Mouse (Mus musculus) activated CD4-positive, CD25-positive, alpha-beta regulatory T cell, adult 4 months (primary cell): ENCODE data around the gene Sh3bp4. TPM values are rescaled to one million over a fixed set of nuclear protein-coding genes. Genes with fewer than 3 reads are reported as not detected.

Experiments used
- ATAC-seq: one replicate; pipeline ENCODE4 v1.8.0; 2017
- polyA plus RNA-seq, 2 experiments: library from polyadenylated mRNA; unstranded; fragments of 100-300 nt; shearing (Covaris generic); gene quantifications; one replicate each; pipeline ENCODE4 v1.2.1; 2017

Sh3bp4 gene
- under 1 TPM; 0.09 to 0.61 TPM for polyA plus RNA-seq

DNA sequence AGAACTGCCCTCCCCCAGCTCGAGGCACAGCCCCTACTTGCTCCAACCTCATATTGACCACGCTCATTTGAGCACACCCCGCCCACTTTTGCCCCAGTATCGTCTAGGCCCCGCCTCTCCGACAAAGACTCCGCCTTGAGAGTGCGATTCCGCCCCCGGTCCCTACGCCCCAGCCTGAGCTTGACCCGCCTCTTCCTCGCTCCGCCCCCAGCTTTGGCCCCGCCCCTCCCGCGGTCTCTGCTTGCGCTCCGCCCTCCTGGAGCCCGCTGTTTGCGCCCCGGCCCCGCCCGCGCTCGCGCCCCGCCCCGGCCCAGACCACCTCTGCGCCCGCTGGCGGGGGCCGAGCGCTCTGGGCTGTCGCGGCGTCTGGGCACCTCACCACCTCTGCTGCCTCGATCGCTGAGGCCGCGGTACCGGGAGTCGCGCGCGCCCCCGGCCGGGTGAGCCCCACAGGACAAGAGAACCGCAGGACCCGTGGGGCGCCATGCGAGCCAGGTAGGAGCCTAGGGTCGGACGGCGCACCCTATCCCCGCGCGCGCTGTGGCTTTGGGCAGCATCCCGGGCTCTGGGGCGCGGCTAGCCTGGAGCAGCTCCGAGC, at the start of gene Sh3bp4:
Gene Sh3bp4 (plus strand): TSS at position 313 of the 598 bp plus-strand sequence.
- peak; percentile 89 for ATAC-seq

DNA sequence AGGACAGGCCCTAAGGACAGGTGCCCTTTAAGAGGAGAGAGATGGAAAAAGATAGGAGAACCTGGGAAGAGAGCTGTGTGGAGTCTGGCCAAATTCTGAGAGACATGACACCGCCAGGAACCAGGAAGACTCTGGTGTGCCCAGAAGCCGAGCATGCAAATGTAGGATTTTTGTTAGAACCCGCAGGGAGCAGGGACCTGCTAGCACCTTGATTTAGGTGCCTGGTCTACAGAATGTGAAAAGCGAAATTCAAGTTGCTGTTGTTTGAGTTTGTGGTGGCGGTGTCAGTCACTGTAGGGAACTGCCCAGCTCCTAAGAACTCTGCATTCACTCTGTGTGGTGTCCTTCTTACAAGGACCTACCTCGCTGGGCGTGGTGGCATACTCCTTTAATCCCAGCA, 47.2 kb upstream of the Sh3bp4 start:
- ATAC-seq, result no peak

DNA sequence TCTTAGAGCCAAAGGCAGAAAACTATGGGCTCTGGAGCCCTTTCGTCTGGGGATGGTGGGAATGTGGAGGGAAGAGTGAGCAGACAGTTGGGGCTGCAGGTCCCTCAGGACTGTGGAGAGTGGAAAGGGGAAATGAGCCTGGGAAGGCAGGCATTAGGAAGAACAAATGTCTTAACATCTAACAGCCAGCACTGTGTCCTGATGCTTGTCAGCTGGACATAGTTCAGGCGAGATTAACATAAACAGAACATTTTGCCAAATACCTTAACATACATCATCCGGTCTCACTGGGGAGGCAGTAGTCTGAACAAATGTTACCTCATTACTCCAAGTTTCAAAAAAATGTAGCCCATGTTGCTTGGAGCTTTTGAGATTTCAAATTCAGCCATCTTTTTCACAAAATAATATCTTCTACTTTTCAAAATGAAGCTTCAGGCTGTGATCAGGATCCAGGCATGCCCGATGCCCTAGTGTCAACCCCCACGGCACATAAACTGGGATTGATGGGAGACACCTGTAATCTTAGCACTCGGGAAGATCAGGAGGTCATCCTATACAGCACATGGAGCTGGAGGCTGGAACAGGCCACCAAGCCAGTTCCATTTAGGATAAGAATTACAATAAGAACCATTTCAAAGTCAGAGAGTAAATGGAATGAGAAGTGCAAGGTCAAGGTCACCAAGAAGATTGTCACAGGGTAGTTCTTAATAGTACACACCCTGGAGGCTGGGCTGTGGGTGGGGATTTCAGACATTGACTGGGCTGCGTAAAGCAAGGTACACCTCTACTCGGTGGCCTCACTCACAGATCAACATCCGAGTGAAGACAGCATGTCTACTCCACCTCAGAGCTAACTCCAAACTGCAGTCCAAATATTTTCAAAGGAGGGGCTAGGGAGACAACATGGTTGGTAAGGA, 45.3 kb upstream of the Sh3bp4 start:
- no peak for ATAC-seq

DNA sequence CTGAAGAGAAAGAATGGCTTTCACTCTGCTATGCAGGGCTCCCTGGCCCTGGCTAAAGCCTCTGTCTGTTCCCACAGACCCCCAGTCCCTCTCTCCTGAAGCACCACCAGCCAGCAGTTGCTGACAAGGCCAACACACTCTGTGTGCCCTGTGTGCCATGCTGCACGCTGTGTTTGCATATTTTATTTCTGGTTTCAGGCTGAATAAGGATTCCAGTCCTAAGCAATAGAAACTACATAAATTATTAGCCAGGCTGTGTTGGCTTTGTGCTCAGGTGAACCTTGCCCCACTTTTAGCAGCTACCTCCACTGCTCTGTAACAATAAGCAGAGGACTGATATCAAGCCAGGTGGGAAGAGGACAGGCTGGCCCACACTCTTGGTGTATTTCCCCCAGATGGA, 44.2 kb upstream of the Sh3bp4 start:
- no peak for ATAC-seq

DNA sequence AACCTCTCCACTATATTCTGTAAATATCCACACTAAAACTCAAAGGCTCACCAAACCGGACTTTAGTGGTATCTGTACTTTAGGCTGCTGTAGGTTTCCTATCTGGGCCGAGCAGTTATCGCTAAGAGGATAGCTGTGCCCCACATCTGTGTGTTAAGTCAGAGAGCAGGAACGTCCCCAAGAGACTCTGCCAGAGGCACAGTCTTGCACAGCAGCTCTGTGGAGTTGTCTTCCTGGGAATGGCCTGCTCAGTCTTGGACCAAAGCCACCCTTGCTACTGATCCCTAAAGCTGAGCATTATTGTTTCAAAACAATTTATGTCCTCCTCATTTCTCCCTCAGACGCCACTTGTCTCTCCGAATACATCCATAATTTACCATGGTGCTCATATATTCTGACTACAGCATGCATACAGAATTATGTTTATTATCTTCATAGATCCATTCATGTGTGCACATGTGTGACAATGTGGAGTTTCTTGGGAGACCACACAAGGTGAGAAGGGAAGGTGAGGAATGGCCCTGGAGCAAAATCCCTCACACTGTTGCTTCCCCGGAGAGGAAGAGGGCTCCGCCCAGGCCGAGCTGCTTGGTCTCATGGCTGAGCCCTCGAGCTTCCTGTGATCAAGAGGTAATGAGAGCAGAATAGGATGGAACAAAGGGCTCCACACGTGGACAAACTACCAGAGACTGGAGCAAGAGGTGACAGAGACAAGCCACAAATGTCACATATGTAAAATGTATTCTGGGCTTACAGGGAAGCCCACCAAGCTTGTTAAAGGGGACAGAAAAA, 40.9 kb upstream of the Sh3bp4 start:
- ATAC-seq, result no peak

DNA sequence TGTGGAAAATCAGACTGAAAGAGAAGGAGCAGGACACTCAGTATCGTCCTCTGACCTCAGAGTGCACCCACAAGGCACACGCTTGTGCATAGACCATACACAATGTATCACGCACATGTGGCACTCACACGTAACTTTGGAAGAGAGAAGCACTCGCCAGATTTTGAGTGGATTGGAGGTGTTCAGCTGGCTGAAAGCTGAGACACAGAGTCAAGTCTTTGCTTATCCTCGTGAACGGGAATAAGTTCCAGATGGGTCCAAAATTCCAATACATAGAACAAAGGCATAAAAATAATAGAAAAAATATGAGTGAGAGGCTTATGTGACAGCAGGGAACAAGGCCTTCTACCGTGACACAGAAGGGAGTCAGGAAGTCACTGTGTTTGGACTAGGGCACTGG, 36.6 kb upstream of the Sh3bp4 start:
- no peak for ATAC-seq

DNA sequence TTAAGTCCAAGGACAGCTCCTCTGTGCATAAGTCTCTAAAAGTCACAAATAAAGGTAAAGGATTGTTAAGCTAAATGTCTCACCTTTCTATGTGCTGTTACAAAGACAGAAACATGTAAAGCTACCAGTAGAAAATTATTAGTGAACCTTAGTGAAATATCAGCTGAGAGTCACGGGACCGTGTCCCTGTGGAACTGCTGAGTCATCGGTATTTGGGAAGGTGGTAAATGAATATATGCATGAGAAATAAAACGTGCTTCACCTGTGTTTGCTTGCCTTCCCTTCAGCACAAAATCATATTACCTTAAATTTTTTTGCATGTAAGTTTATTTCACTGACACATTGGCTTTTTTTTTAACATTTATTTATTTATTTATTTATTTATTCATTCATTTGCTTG, 36.2 kb upstream of the Sh3bp4 start:
- no peak for ATAC-seq

DNA sequence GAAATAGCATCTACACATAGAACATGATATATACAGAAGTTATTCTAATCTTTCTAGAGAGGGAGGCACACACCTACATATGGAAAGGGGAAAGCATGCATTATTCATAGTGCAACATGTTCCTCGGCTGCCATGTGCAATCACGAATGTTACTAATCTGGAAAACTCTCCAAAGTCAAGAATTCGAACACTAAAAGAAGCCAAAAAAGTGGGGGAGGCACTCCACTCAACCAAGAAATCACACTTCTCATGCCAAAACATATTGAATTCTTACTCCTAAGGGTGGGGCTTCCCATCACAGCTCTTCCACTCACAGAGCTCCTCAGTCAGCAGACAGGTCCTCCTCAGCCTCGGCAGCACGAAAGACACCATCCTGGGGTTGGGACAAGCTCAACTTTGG, 35.1 kb upstream of the Sh3bp4 start:
- no peak for ATAC-seq

DNA sequence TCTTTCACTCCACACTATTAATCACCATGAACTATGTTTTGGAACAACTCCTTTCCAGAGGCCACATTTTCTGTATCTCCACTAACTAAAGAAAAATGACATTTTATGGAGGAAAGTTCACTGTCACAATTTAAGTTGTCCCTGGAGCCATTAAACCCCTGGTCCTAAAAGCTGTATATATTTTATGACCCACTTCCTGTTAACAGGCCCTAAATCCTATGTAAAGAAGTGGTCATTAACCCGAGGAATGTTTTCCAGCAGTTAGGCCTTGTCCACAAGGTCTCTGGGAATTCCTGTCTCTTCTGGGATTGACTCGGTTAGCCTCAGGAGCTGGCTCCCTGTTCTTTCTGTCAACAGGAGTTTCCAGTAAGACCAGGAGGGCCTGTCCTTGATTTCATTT, 30.4 kb upstream of the Sh3bp4 start:
- ATAC-seq, result no peak

DNA sequence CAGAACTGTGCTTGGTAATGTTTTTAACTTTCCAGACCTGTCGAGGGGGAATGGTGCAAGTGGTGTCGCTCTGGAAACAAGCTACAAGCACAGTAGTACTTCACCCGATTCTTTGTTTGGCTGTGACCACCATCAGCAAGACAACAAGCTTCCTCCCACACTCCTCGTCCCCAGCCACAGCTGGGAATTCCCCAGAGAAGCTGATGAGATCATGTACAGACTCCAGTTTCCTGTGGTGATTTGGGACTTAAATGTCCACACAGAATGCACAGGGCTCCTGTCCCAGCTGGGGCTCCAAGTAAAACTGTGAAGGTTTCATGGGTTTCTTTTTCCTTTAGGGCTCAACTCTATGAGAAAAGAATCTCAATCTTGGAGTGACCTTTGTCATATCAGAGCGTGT, 28.9 kb upstream of the Sh3bp4 start:
- ATAC-seq, result no peak

DNA sequence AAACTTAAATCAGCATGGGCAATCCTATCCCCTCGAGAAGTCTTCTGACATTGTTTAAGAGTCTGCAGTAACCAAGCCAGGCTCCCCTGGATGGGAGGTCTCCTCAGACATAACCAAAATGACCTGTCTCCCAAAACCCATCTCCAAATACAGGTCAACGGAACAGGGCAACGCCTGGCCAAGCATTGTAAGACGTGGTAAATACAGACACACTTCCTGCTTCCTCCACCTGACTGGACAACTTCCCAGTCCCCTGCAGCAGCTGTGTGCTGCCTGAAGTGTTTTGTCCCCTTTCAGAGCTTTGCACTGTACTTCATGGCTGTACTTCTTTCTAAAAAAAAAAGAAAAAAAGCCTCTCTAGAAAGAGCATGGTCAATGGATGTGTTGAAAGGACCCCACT, 28.1 kb upstream of the Sh3bp4 start:
- ATAC-seq, result no peak

DNA sequence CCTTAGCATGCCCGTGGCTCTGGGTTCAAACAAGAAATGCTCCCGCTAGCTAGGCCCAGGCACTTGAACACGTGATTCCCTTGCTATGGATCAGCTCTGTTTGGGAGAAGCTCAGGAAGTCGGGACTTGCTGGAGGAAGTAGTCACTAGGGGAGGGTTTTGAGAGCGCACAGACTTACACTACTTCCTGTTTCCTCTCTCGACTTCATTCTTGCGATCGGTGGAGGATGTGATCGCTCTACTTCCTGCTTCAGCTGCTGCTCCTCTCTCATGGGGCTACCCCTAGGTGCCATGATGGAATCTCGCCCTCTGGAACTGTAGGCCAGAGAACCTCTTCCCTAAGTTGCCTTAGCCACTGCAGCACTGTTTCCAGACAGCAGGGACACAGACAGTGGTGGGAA, 27.3 kb upstream of the Sh3bp4 start:
- no peak for ATAC-seq

DNA sequence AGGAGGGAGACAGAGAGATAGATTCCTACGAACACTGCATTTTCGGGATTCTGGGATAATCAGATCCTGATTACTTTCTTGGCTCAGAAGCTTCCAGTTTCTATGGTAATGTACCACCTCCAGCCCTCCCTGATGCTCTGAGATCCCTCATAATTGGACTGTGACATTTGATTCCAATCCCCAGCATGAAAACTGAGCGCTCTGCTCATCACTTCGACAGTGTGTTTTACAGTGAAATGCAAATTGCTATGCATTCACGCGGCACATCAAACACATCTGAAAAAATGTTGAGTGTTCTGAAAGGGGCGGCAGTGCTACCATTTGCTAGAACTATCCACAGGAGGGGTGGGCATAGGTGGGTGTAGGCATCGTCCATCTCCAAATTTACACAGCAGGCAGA, 24.8 kb upstream of the Sh3bp4 start:
- no peak for ATAC-seq

DNA sequence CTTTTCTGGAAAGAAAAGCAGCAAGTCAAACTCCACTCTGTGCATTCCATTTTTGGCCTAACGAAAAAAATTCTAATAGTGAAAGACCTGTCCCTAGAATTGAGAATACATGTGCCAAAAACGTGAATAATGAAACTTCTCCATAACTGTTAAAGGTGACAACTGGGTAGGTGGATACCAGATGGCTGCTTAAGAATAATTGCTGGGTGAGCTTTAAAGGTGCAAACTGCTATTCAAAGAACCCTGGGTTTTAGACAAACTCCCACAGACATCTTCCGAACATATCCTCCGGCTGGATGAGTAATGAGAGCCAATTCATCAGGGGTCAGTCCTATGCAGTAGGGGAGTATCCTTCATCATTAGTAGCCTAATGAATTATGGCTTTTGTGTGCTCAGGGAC, 20.7 kb upstream of the Sh3bp4 start:
- no peak for ATAC-seq

DNA sequence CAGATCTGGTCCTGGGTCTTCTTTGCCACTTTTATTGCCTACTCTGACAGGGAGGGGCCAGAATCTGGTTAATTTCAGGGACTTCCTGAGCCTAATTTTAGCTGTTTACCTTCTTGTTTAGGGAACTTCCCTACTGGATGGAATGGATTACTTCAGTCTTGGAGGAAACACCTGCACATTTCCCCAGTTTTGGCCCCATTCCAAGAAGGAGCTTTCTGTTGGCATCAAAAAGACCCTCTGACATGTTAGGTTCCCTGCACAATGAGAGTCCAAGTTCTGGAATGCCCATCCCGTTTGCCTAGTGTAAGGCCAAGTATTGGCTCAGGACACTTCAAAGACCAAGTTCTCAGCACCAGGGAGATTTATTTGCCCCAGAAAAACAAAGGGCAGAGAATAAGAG, 14.0 kb upstream of the Sh3bp4 start:
- ATAC-seq, result no peak

DNA sequence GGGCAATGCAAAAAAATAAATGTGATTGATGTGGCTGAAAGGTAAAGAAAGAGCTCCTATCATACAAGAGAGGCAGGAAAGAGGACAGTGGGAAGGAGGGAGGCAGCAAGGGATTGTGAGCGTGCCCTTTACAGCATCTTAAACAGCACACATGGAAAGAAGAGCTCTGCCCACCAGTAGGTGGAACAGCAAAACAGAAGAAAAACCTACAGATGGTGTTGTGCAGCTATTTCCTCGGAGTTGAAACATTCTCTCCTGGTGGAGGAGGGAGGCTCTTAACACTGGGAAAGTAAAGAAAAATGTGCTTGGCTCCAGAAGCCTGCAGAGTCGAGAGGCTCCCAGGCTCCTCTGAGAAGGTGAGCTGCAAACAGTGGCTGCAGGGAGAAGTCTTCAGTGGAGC, 12.8 kb upstream of the Sh3bp4 start:
- ATAC-seq, result no peak

DNA sequence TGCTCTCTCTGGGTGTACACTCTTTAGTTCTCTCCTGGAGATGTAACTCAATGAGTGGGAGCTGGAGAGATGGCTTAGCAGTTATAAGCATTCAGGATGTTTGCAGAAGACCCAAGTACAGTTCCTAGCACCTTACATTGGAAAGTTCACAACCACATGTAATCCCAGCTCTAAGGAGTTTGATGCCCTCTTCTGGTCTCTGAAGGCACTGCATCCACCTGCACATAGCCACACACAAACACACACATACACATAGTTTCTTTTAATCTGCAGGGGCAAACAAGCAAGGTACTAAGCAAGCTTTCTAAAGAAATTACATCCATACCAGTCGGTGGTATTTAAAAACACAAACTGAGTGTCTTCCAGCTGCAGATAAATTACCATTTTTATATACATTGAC, 12.2 kb upstream of the Sh3bp4 start:
- ATAC-seq, result no peak

DNA sequence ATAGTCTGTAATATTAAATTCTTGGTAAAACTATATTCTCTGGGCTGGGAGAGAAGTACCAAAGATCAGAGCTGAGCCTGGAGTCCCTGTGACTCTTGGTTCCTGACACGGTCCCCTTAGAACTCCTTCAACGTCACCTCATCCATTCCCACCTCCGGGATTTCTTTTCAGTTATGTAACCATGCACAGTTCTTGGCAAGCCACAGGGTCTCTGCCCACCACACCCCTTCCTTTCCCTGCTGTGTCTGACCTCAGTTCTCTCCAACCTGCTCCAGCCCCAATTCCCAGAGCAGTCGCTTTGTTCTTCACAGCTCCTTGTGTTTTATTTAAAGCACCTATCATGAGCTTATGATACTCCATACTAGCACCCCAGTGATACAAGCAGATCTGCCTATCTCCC, 7.2 kb upstream of the Sh3bp4 start:
- ATAC-seq, result no peak

DNA sequence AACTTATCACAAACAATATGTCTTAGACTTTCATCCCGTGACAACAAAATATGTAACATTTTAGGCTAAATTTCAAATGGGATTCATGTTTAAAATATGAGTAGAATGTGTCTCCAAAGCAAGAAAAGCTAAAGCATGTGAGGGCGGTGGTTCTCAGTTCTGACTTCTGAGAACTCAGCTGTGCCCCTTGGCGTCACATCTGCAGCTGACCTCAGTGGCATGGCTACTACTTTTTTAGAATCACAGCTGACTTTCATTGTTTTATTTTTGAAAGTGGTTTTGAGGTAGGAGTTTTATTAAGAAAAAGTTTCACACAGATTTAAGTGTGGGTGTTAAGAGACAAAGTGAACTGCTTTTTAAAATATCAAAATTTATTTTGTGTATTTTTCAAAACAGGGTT, 6.4 kb upstream of the Sh3bp4 start:
- no peak for ATAC-seq

DNA sequence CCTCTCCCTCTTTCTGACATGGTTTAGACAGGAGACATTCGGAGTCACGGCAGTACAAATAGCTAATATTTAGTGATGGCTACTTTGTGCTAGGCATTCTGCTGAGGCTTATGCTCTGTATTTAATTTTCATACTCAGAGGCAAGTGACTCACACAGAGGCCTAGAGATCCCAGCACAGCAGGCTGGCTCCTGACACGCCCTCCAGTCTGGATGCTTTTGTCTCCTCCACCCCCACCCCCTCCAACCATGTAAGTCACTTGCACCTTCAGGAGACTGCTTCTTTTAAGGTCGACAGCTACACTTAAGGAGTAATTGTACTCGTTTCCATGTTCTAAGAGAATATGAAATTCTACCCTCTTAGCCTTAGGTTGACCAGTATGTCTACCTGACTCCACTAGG, 1.4 kb upstream of the Sh3bp4 start:
- ATAC-seq, result no peak

DNA sequence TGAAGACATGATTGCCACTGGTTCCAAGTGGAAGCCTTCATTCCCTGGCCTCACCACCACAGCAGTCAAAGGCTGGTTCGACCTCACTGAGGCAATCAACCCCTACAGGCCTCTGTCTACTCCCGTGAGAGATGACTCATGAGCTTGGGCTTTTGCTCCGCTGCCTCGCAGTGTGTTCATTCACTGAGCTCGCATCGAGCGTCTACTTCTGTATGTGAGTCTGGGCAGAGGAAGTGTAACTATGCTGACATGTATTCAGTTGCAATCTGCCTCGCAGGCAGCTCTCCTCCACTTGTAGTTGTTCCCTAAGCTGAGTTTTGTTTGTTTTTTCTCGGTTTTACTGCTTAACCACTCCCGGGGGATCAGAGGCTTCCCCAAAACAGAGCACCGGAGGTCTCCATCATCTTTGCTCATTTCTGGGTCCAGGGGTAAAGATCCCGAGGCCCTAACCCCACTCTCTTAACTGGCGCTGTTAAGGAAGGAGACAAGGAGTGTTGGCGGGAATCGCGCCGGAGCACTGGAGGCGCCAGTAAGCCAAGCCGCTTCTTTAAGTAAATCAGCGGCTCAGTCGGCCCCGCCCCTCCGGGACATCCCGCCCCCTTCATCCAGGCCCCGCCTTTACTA, 624 bp upstream of the Sh3bp4 start:
- ATAC-seq, result no peak

DNA sequence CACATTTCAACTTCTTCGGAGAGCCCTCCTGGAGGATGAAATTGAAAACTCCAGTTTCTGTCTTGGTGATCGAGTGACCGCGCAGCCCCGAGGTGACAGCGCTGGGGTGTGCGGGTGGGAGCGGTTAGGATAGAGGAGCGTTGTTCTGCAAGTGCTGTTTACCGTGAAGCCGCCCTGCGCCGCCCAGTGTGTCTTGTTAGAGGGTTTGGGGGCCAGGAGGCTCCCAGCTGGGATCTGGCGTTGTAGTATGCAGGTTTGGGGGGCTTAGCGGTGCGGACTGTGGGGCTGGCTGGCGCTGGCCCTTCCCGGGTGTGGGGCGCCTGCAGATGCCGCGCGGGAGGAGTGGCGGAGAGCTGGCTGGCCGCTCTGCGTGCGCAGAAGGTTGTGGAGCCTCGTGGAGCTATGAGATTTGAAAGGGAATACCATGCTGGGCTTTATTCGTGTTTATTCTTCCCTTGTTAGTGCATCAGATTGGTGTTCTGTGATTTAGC, 701 bp downstream of the Sh3bp4 start:
- ATAC-seq, result no peak
